Mouse (Mus musculus) forebrain, postnatal 0 days (tissue): Measurements from ENCODE around the gene Atp5g2. TPM values are rescaled to one million over a fixed set of nuclear protein-coding genes. Genes with fewer than 3 reads are reported as not detected.

ENCODE experiments used
- ATAC-seq: fragments of 200-750 bp; cut with Nextera tagmentation; 2 replicates; pipeline ENCODE4 v1.8.0; 2017; ENCODE audit warnings: mild to moderate bottlenecking, moderate library complexity
- DNase-seq: peaks from one replicate; pipeline ENCODE4 v3.0.0-alpha.2; 2015
- H3K27ac ChIP-seq: fragments of 300-500 bp; sonication (generic); 2 replicates; pipeline ENCODE4 v1.5.1; 2014; ENCODE audit warnings: low read depth, mild to moderate bottlenecking, antibody characterized with exemption, low read length, moderate library complexity, mixed read lengths
- H3K27me3 ChIP-seq: fragments of 300-500 bp; sonication (generic); 2 replicates; pipeline ENCODE4 v1.6.1; 2014; ENCODE audit warnings: mild to moderate bottlenecking, low read length, mixed read lengths; ENCODE audit not compliant: insufficient read depth
- H3K36me3 ChIP-seq: fragments of 300-500 bp; sonication (generic); 2 replicates; pipeline ENCODE4 v1.6.1; 2014; ENCODE audit warnings: mild to moderate bottlenecking, moderate library complexity; ENCODE audit not compliant: insufficient read depth
- H3K4me1 ChIP-seq: fragments of 300-500 bp; sonication (generic); 2 replicates; pipeline ENCODE4 v1.6.1; 2014; ENCODE audit warnings: antibody characterized with exemption; ENCODE audit not compliant: insufficient read depth
- H3K4me2 ChIP-seq: fragments of 300-500 bp; sonication (generic); 2 replicates; pipeline ENCODE4 v1.6.1; 2014; ENCODE audit warnings: low read depth, mild to moderate bottlenecking, moderate library complexity
- H3K4me3 ChIP-seq: fragments of 300-500 bp; sonication (generic); 2 replicates; pipeline ENCODE4 v1.5.1; 2014; ENCODE audit warnings: low read depth, low read length, mixed read lengths
- H3K9ac ChIP-seq: fragments of 300-500 bp; sonication (generic); 2 replicates; pipeline ENCODE4 v1.6.1; 2014; ENCODE audit warnings: mild to moderate bottlenecking
- H3K9me3 ChIP-seq: fragments of 300-500 bp; sonication (generic); 2 replicates; pipeline ENCODE4 v1.6.1; 2016; ENCODE audit warnings: low read length
- CTCF ChIP-seq: sonication (generic); IDR thresholded peaks from 2 replicates; pipeline ENCODE4 v1.5.1; 2016; ENCODE audit warnings: antibody characterized with exemption, control low read depth, low read depth
- WGBS: fragments of 180-500 bp; shearing (Covaris S2); extraction: QIAGEN DNeasy Blood & Tissue Kit; methylation state at CpG from one replicate; pipeline ENCODE4 v1.1.7; 2014; 5-methylcytosine and 5-hydroxymethylcytosine counted together
- polyA plus RNA-seq: library from polyadenylated mRNA; unstranded; fragments of >200 nt; fragmentation: Nextera tagmentation; extraction: Ambion mirVana; gene quantifications from 2 replicates; pipeline ENCODE4 v1.2.1, GENCODE M21; 2015
- total RNA-seq: library from RNA; depleted of rRNA; stranded (reverse); fragments of >200 nt; gene quantifications from 2 replicates; pipeline ENCODE4 v1.2.3, GENCODE M21; 2014; rRNA removed

Gene Atp5g2
- total RNA-seq, result 75.2 and 170 TPM in 2 replicates
- 63.5 and 75.3 TPM in 2 replicates for polyA plus RNA-seq

- Histone ChIP-seq H3K27ac (peak within 1 kb of the TSS; percentile 99), H3K4me1 (peaks cover 34% of the 10 kb centered on the region), H3K4me3 (peak within 1 kb of the TSS; percentile 63), H3K9ac (peak within 1 kb of the TSS; percentile 87), H3K36me3 (peaks cover 6% of the 10 kb centered on the region), H3K4me2 (peak within 1 kb of the TSS; percentile 79), H3K9me3 (no peaks in the 10 kb centered on the region), H3K27me3 (no peaks in the 10 kb centered on the region)
- no peak for ATAC-seq
- 3% methylated on average over 37 of the region's 37 CpGs for WGBS
- no peak for TF ChIP-seq CTCF
- DNase-seq, result peak; percentile 64
Measured at GRCm38 (mm10) chr15:102672215-102673071, at the start of gene Atp5g2. Atp5g2 (minus strand) TSS chr15:102672352.

GRCm38 (mm10) chr15:102721016-102721898 lies 49.1 kb upstream of the Atp5g2 start:
- Histone ChIP-seq H3K4me3 (peak overlapping the region; percentile 49), H3K27ac (no peak overlapping the region), H3K4me2 (peak overlapping the region; percentile 62), H3K9ac (peak overlapping the region; percentile 34), H3K9me3 (no peaks in the 10 kb centered on the region), H3K27me3 (no peaks in the 10 kb centered on the region), H3K4me1 (peaks cover 9% of the 10 kb centered on the region; the same call in 1 of the 2 replicates), H3K36me3 (peaks cover 29% of the 10 kb centered on the region)
- no peak for TF ChIP-seq CTCF
- 19% methylated on average over 14 of the region's 14 CpGs for WGBS
- ATAC-seq, result peak; percentile 12
- DNase-seq, result no peak

- H3K4me2 ChIP-seq, result no peak overlapping the region
- peaks cover 75% of the 10 kb centered on the region for H3K36me3 ChIP-seq
- H3K27ac ChIP-seq, result no peak overlapping the region
- H3K9me3 ChIP-seq, result no peaks in the 10 kb centered on the region
- 68% methylated on average over 12 of the region's 12 CpGs for WGBS
- DNase-seq, result no peak
- no peak overlapping the region for H3K4me3 ChIP-seq
- H3K27me3 ChIP-seq, result no peaks in the 10 kb centered on the region
- TF ChIP-seq CTCF, result no peak
- H3K9ac ChIP-seq, result no peak overlapping the region
- H3K4me1 ChIP-seq, result peaks cover 4% of the 10 kb centered on the region; the same call in 1 of the 2 replicates
- ATAC-seq, result no peak
Measured at GRCm38 (mm10) chr15:102716132-102716531, 44.0 kb upstream of the Atp5g2 start.

- TF ChIP-seq CTCF, result no peak
- Histone ChIP-seq H3K4me1 (peaks cover 7% of the 10 kb centered on the region; the same call in 1 of the 2 replicates), H3K4me3 (no peak overlapping the region), H3K9ac (no peak overlapping the region), H3K9me3 (no peaks in the 10 kb centered on the region), H3K36me3 (peaks cover 60% of the 10 kb centered on the region), H3K27me3 (no peaks in the 10 kb centered on the region), H3K4me2 (no peak overlapping the region), H3K27ac (peak overlapping the region; percentile 29; the same call in 1 of the 2 replicates)
- ATAC-seq (no peak), DNase-seq (no peak)
- 50% methylated on average over 6 of the region's 6 CpGs for WGBS
Measured at GRCm38 (mm10) chr15:102707736-102708269, 35.7 kb upstream of the Atp5g2 start.

- Histone ChIP-seq H3K9ac (no peak overlapping the region), H3K27ac (peak overlapping the region; percentile 64), H3K27me3 (no peaks in the 10 kb centered on the region), H3K4me2 (no peak overlapping the region), H3K36me3 (peaks cover 45% of the 10 kb centered on the region), H3K4me1 (peaks cover 7% of the 10 kb centered on the region; the same call in 1 of the 2 replicates), H3K4me3 (no peak overlapping the region), H3K9me3 (no peaks in the 10 kb centered on the region)
- TF ChIP-seq CTCF, result no peak
- ATAC-seq, result peak; percentile 64
- DNase-seq, result peak; percentile 43
- 50% methylated on average over 7 of the region's 7 CpGs for WGBS
Measured at GRCm38 (mm10) chr15:102705923-102706503, 33.9 kb upstream of the Atp5g2 start.

GRCm38 (mm10) chr15:102705226-102705894 lies 33.2 kb upstream of the Atp5g2 start:
- WGBS, result 27% methylated on average over 9 of the region's 9 CpGs
- Histone ChIP-seq H3K4me2 (no peak overlapping the region), H3K9me3 (no peaks in the 10 kb centered on the region), H3K9ac (no peak overlapping the region), H3K36me3 (peaks cover 39% of the 10 kb centered on the region), H3K4me3 (no peak overlapping the region), H3K4me1 (peaks cover 7% of the 10 kb centered on the region; the same call in 1 of the 2 replicates), H3K27ac (peak overlapping the region; percentile 64), H3K27me3 (no peaks in the 10 kb centered on the region)
- no peak for TF ChIP-seq CTCF
- DNase-seq (peak; percentile 57), ATAC-seq (peak; percentile 69)
